12 mouse cellular contexts compared by ENCODE assay signal in the genomic region with DNA sequence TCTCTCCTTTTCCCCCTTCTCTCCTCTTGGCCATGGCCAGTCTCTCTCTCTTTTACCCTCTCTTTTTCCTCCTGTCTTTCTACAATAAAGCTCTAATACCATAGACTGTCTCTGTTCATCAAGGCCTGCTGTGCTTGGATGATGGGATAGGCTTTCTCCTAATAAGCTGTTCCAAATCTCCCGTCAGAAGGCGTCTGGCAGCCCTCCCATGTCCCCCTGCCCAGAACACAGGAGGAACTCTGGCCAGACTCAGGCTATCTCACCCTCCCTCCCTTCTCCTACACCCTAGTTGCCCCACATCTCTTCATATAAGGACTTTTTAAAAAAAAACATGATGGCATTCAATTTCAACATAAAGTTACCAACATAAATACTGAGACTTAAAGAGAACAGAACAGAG.
"Had no signal": no experiment of that assay in that cellular context is flagged by ENCODE, and none has a peak within 500 bp of the region (broad histone marks: within the 10 kb centered on the region; RNA-seq: fewer than 3 reads in every experiment).

No protein-coding gene starts in this region.

- DNase-seq: retina, postnatal 1 day; right cerebral cortex, adult 18-20 months; right cerebral cortex, postnatal 14 days; right cerebral cortex, postnatal 25 days; right cerebral cortex, postnatal 4 days; spleen, adult 18-20 months; thymus, adult 18-20 months; thymus, adult 2 months; thymus, postnatal 14 days; thymus, postnatal 25 days; thymus, postnatal 36 days; thymus, postnatal 4 days had no signal
